Mouse (Mus musculus) limb, embryonic 13.5 days (tissue): ENCODE measurements around the gene Chd6. TPM values are rescaled to one million over a fixed set of nuclear protein-coding genes. Genes with fewer than 3 reads are reported as not detected.
A peak's percentile ranks its signal among the peaks of the same experiment; 100 is the strongest.

Experiments used
- ATAC-seq: fragments of 200-750 bp; cut with Nextera tagmentation; 2 replicates; pipeline ENCODE4 v1.8.0; 2017; ENCODE audit warnings: low read depth, moderate number of reproducible peaks, moderate TSS enrichment; ENCODE audit not compliant: low FRiP score
- H3K27ac ChIP-seq: fragments of 300-500 bp; sonication (generic); 2 replicates; pipeline ENCODE4 v1.5.1; 2015; ENCODE audit warnings: inconsistent platforms, mild to moderate bottlenecking, moderate library complexity
- H3K27me3 ChIP-seq: fragments of 300-500 bp; sonication (generic); 2 replicates; pipeline ENCODE4 v1.6.1; 2015; ENCODE audit warnings: mild to moderate bottlenecking, inconsistent platforms
- H3K36me3 ChIP-seq: fragments of 300-500 bp; sonication (generic); 2 replicates; pipeline ENCODE4 v1.6.1; 2015; ENCODE audit warnings: inconsistent platforms, mild to moderate bottlenecking, moderate library complexity
- H3K4me1 ChIP-seq: fragments of 300-500 bp; sonication (generic); 2 replicates; pipeline ENCODE4 v1.6.1; 2015; ENCODE audit warnings: inconsistent platforms
- H3K4me2 ChIP-seq: fragments of 300-500 bp; sonication (generic); replicated peaks from 2 replicates; pipeline ENCODE4 v1.6.1; 2015; ENCODE audit warnings: inconsistent platforms, mild to moderate bottlenecking, moderate library complexity
- H3K4me3 ChIP-seq: fragments of 300-500 bp; sonication (generic); 2 replicates; pipeline ENCODE4 v1.5.1; 2015; ENCODE audit warnings: moderate library complexity, mild to moderate bottlenecking, inconsistent platforms
- H3K9ac ChIP-seq: fragments of 300-500 bp; sonication (generic); 2 replicates; pipeline ENCODE4 v1.6.1; 2015; ENCODE audit warnings: mild to moderate bottlenecking, inconsistent platforms
- H3K9me3 ChIP-seq: fragments of 300-500 bp; sonication (generic); 2 replicates; pipeline ENCODE4 v1.6.1; 2016; ENCODE audit warnings: inconsistent platforms
- WGBS: fragments of 180-500 bp; shearing (Covaris S2); methylation state at CpG from one replicate; pipeline ENCODE4 v1.1.7; 2015; 5-methylcytosine and 5-hydroxymethylcytosine counted together
- polyA plus RNA-seq: library from polyadenylated mRNA; unstranded; fragments of >200 nt; fragmentation: Nextera tagmentation; extraction: Ambion mirVana; gene quantifications from 2 replicates; pipeline ENCODE4 v1.2.1, GENCODE M21; 2015

Gene Chd6
- polyA plus RNA-seq, 1 experiment from 2014 or later = 45.4 TPM

DNA sequence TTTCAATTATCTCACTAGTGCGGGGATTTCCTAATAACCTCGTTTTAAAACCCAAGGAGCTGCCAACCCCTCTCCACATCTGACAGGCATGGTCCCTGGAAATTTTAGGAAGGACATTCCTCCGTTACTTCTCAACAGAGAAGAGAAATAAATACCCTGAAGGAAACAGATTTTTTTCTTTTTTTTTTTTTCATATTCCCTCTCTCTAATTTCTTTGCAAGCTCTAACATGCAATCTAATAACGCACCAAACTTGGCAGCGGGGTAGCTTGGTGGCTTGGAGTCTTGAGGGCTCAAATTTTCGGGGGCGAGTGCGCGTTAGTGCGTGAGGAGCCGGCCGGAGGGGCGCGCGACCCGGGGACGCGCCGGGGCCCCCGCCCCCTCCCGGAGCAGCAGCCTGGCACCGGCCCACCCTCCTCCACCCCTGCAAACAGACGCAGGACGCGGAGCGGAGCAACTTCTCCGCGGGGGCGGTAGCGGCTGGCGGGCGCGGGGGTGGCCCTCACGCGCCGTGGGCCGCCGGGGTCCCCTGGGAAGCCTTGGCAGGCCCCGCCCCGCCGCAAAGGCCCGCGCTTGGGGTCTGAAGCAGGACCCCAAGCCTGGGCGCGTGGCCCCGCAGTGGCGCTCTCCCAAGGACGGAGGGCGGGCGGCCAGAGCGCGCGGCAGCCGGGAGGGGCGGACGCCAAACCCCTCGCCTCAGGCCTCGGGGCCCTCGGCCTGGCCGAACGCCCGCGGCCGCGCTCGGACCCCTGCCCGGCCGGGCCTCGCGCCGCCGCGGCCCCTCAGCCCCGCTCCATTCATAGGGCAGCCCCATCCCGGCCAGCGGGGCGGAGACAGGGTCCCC lies 569 bp downstream of the Chd6 start:
- Histone ChIP-seq H3K36me3 (no peaks in the 10 kb centered on the region; the same call in 1 of the 2 replicates), H3K4me2 (peak overlapping the region; percentile 71), H3K27ac (peak overlapping the region; percentile 100), H3K4me1 (peaks cover 37% of the 10 kb centered on the region), H3K9ac (peak overlapping the region; percentile 98), H3K27me3 (no peaks in the 10 kb centered on the region), H3K9me3 (no peaks in the 10 kb centered on the region), H3K4me3 (peak overlapping the region; percentile 96)
- peak; percentile 46 for ATAC-seq
- under 1% methylated on average over 64 of the region's 77 CpGs for WGBS

DNA sequence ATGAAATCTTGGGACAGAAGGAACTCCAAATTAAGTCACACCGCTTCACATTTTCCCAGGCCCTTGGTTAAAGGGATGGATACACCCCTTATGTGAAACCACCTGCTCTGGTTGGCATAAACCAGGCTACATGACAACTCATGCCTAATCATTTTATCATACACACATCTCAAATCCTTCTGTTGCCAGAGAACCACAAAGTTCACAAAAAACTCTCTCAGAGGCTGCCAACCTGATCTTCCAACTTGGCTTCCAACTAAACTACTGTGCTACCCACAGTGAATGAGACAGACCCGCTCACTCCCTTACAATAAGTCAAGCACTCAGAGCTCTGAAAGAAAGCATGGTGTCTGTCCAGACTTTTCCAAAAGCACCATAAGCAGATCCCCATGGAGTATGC lies 1.6 kb downstream of the Chd6 start:
- Histone ChIP-seq H3K4me1 (peaks cover 44% of the 10 kb centered on the region), H3K36me3 (no peaks in the 10 kb centered on the region; the same call in 1 of the 2 replicates), H3K9ac (0 out of 2 replicates have a peak overlapping the region, but pooled peaks have one; percentile 98), H3K4me2 (peak overlapping the region; percentile 71), H3K9me3 (no peaks in the 10 kb centered on the region), H3K27ac (no peak overlapping the region), H3K4me3 (peak overlapping the region; percentile 96), H3K27me3 (no peaks in the 10 kb centered on the region)
- 86% methylated on average over 2 of the region's 2 CpGs for WGBS
- no peak for ATAC-seq

DNA sequence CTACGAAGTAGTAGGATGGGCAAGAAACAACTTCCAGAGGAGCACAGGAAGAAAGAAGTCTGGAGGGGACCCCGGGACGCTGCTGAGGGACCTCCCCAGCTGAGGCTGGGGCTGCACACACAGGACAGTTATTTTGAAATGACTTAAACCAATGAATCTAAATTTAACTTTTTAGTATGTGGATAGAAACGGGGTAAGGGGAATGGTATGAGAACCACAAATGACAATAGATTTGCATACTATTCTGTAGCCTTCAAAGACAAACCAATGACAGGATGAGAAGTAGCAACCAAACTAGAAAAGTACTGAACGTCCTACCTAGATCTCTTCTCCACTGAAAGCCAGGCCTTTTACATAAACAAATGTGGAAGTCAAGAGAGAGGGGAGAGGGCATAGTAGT lies 5.1 kb downstream of the Chd6 start:
- Histone ChIP-seq H3K36me3 (no peaks in the 10 kb centered on the region; the same call in 1 of the 2 replicates), H3K9me3 (no peaks in the 10 kb centered on the region), H3K9ac (no peak overlapping the region), H3K4me1 (peaks cover 44% of the 10 kb centered on the region), H3K27me3 (no peaks in the 10 kb centered on the region), H3K4me3 (no peak overlapping the region), H3K4me2 (no peak overlapping the region), H3K27ac (no peak overlapping the region)
- ATAC-seq = no peak
- WGBS = 83% methylated on average over 5 of the region's 5 CpGs

DNA sequence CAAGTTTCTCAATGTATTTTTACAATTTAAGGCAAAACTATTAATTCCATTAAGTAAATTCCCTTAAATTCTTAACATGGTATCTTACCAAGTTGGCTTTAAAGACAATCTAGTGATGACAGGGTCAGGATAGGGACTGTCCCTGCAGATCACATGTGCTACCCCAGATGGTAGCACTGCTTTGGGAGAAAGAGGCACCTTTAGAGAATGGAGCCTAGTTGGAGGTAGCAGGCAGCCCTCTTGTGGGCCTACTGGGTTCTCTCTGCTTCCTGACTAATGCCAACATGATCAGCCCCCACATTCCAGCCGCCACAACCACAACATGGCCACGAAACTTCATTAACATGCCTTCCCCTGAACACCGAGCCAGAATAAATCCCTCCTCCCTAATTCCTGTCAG lies 6.8 kb downstream of the Chd6 start:
- Histone ChIP-seq H3K27ac (no peak overlapping the region), H3K4me2 (no peak overlapping the region), H3K4me3 (no peak overlapping the region), H3K36me3 (no peaks in the 10 kb centered on the region; the same call in 1 of the 2 replicates), H3K27me3 (no peaks in the 10 kb centered on the region), H3K9me3 (no peaks in the 10 kb centered on the region), H3K4me1 (peaks cover 35% of the 10 kb centered on the region), H3K9ac (no peak overlapping the region)
- 44% methylated on average over 3 of the region's 3 CpGs for WGBS
- no peak for ATAC-seq

DNA sequence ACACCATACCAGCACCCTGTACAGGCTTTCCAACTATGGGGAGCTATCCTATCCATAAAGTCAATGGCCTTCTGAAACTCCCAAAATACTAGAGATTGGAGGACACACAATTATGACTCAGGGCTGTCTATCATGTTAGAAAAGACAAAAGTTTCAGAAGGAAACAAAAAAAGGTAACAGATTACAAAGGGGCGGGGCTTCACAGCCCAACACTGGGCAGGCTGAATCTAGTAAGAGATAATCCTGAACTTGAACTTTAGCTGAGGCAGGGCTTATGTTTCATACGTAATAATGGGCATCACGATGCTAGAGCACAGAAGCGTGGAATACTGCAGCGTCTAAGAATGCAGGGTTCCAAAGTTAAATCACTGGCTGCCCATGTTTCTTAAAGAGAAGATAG lies 11.1 kb downstream of the Chd6 start:
- no peak overlapping the region for H3K4me3 ChIP-seq
- WGBS = 92% methylated on average over 5 of the region's 5 CpGs

DNA sequence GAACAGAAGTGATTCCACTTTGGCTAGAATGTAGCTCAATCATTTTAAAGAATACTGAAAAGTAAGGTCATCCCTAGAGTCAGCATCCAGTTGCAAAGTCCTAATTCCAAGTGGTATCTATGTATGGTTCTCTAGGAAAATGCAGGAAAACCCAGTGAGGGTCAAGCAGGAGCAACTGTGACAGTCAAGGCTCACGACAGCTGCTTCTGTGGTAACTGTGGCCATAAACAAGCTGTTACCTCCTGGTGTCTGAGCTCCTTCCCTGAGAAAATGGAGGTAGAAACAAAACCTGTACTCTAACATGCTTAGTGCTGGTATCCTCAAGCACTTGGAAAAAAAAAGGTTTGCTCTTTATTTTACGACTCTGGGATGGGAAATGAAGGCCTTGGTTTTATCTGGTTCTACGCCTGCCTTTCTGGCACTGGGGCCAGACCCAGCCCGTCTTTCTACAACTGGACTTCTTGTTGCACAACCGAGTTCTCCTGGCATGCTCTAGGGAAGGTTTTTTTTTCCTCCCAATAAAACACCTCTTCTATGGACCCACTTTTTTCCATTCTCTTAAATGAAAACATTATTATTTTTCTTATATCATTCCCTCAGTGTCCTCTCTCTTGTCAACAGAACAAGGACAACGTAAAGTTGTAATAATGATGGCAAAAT lies 18.0 kb downstream of the Chd6 start:
- no peak overlapping the region for H3K4me3 ChIP-seq
- no peak overlapping the region for H3K9ac ChIP-seq
- no peaks in the 10 kb centered on the region for H3K9me3 ChIP-seq
- H3K36me3 ChIP-seq = 0 out of 2 replicates have a peak, but pooled peaks cover 3% of the 10 kb centered on the region
- H3K4me1 ChIP-seq = 0 out of 2 replicates have a peak, but pooled peaks cover 6% of the 10 kb centered on the region
- H3K4me2 ChIP-seq = no peak overlapping the region
- no peak for ATAC-seq
- H3K27me3 ChIP-seq = no peaks in the 10 kb centered on the region
- 78% methylated on average over 6 of the region's 6 CpGs for WGBS
- no peak overlapping the region for H3K27ac ChIP-seq

More for the DNA sequence above, 11.1 kb downstream of the Chd6 start:
- ATAC-seq = no peak
- H3K27ac ChIP-seq = no peak overlapping the region
- no peak overlapping the region for H3K4me2 ChIP-seq
- H3K4me1 ChIP-seq = peaks cover 11% of the 10 kb centered on the region
- H3K27me3 ChIP-seq = no peaks in the 10 kb centered on the region
- H3K9me3 ChIP-seq = no peaks in the 10 kb centered on the region
- no peaks in the 10 kb centered on the region for H3K36me3 ChIP-seq
- no peak overlapping the region for H3K9ac ChIP-seq

DNA sequence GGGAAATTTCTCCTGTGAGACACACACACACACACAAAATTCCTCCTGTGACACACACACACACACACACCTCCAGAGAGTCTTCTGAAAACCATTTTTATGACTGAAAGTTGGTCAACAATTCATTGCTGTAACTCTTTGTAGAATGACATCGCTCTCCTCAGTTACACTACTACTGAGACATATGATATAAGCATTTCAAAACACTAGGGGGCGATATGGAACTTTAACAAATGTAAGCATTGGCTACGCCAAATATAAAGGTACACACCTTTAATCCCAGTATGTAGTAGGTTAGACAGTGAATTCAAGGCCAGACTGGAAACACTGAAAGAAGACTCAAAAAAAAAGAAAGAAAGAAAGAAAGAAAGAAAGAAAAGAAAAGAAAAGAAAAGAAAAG lies 18.7 kb downstream of the Chd6 start:
- H3K4me3 ChIP-seq = no peak overlapping the region
- H3K4me2 ChIP-seq = no peak overlapping the region
- H3K27ac ChIP-seq = no peak overlapping the region
- peaks cover 6% of the 10 kb centered on the region; the same call in 1 of the 2 replicates for H3K4me1 ChIP-seq
- no peaks in the 10 kb centered on the region for H3K27me3 ChIP-seq
- ATAC-seq = no peak
- no peak overlapping the region for H3K9ac ChIP-seq
- H3K36me3 ChIP-seq = 0 out of 2 replicates have a peak, but pooled peaks cover 3% of the 10 kb centered on the region
- no peaks in the 10 kb centered on the region for H3K9me3 ChIP-seq
- 71% methylated on average over 3 of the region's 3 CpGs for WGBS

DNA sequence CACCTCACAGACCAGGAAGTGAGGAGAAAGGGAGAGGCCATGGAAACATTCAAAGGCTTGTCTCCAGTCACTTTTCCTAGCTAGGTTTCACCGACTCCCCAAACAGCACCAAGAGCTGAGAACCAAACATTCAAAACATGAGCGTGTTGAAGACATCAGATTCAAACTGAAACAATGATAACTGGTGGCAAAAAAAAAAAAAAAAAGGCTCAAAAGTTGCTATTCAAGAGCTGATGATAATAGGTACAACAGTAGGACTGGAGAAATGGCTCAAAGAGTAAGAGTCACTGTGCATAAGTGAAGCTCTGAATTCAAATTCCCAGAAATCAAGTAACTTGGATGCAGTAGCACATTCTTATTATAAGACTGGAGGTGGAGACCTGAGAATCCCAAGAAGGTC lies 30.3 kb downstream of the Chd6 start:
- H3K4me2 ChIP-seq = no peak overlapping the region

DNA sequence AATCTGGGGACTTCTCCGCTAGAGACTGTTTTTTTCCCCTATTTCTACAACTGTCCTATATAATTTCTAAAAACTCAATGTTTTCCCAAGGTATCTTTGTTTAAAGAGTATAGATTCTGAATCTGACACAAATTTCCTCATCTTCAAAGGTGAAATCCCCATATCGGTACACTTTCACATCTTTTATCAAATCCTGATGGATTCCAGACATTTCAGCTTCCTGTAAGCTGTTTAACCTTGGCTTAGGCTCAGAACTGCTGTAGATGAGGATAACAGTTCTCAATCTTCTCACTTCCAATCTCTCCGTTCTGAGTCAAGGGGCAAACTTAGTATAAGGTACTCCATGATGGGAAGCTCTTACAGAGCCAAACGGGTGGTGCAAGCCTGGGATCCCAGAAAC lies 32.6 kb downstream of the Chd6 start:
- Histone ChIP-seq H3K36me3 (peaks cover 12% of the 10 kb centered on the region), H3K4me2 (no peak overlapping the region), H3K4me3 (no peak overlapping the region), H3K4me1 (no peaks in the 10 kb centered on the region), H3K9me3 (no peaks in the 10 kb centered on the region), H3K9ac (no peak overlapping the region), H3K27ac (no peak overlapping the region), H3K27me3 (no peaks in the 10 kb centered on the region)
- 72% methylated on average over 4 of the region's 4 CpGs for WGBS
- no peak for ATAC-seq

More for the DNA sequence above, 30.3 kb downstream of the Chd6 start:
- whole genome bisulfite sequencing = 98% methylated on average over 2 of the region's 2 CpGs
- peaks cover 12% of the 10 kb centered on the region for H3K36me3 ChIP-seq
- H3K4me3 ChIP-seq = no peak overlapping the region
- no peak for ATAC-seq
- no peak overlapping the region for H3K9ac ChIP-seq
- H3K9me3 ChIP-seq = no peaks in the 10 kb centered on the region
- H3K4me1 ChIP-seq = no peaks in the 10 kb centered on the region
- no peak overlapping the region for H3K27ac ChIP-seq
- H3K27me3 ChIP-seq = no peaks in the 10 kb centered on the region

DNA sequence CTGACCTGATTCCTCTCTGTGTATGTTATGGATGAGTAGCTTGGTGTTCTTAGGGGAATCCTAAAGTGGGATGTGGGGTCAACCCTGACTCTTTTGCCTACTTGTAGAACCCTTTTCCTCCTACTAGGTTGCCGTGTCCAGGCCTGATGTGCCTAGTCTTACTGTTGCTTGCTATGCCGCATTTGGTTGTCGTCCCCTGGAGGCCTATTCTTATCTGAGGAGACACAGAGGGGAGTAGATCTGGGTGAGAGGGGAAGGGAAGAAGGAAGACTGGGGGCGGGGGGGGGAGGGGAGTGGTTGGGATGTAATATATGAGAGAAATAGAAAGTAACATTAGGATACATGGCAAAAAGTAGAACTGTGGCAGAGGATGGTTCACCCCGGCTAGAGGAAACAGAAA lies 33.3 kb downstream of the Chd6 start:
- Histone ChIP-seq H3K4me2 (no peak overlapping the region), H3K27me3 (no peaks in the 10 kb centered on the region), H3K4me1 (no peaks in the 10 kb centered on the region), H3K36me3 (peaks cover 12% of the 10 kb centered on the region), H3K4me3 (no peak overlapping the region), H3K27ac (no peak overlapping the region), H3K9me3 (no peaks in the 10 kb centered on the region), H3K9ac (no peak overlapping the region)
- WGBS = 80% methylated on average over 5 of the region's 5 CpGs
- no peak for ATAC-seq

DNA sequence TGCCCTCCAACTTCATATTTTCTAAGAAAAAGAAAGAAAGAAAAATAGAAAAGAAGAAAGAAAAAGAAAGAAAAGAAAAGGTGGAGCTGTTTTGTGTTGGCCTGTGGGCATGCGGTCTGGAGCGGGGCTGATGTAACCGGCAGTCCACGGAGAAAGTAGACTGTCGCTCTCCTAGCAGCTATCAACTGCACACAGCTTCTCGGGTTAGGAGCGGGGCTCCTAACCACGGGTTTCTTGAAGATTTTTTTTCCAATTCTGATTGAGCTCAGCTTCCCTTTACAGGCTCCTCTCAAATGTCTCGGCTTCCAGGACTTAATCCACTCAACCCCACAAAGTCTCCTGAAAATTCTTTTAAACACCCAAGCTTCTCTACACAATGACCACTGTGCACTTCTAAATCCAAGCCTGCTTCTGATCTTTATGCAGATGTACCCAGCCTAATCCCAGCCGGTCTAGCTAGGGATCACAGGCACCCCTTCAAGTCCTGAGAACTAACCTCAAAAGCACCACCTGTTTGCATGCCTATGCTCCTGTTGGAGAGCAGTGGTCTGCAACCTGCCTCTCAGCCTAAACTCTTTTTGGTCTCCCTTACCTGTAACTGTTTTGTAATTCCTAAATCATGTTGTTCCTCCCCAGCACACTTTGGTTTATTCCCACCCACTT lies 42.6 kb downstream of the Chd6 start:
- ATAC-seq = no peak
- Histone ChIP-seq H3K36me3 (peaks cover 10% of the 10 kb centered on the region), H3K4me2 (no peak overlapping the region), H3K4me1 (peaks cover 12% of the 10 kb centered on the region; the same call in 1 of the 2 replicates), H3K9me3 (no peaks in the 10 kb centered on the region), H3K27ac (no peak overlapping the region), H3K4me3 (no peak overlapping the region), H3K27me3 (no peaks in the 10 kb centered on the region), H3K9ac (no peak overlapping the region)
- WGBS = 58% methylated on average over 10 of the region's 10 CpGs

DNA sequence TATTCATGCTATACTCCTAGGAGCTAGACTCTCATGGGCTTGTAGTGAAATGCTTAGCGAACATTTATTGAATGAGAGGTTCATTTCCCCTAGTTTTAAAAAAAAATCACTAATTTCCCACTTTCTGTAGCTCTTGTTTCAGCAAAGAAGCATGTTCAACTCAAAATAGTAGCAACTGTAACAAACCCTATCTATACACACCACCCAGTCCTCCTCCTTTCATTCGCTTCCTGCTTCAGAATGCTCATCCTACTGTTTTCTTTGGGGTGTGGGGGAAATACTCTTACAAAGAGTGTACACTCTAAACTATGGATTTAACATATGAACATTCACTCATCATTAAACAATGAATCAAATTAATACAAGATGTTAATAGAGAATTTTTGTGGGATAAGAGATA lies 43.3 kb downstream of the Chd6 start:
- no peak for ATAC-seq

More for the DNA sequence above, 43.3 kb downstream of the Chd6 start:
- no peaks in the 10 kb centered on the region for H3K9me3 ChIP-seq
- H3K27me3 ChIP-seq = no peaks in the 10 kb centered on the region
- peaks cover 10% of the 10 kb centered on the region for H3K36me3 ChIP-seq
- H3K9ac ChIP-seq = no peak overlapping the region
- H3K4me2 ChIP-seq = no peak overlapping the region
- no peak overlapping the region for H3K4me3 ChIP-seq
- no peak overlapping the region for H3K27ac ChIP-seq
- peaks cover 12% of the 10 kb centered on the region; the same call in 1 of the 2 replicates for H3K4me1 ChIP-seq
- WGBS = 95% methylated on average over 2 of the region's 2 CpGs
